Mouse (Mus musculus) thymus, adult 2 months (tissue): ENCODE data around the gene Rad23b.
"Not testable (repeated sequence)": the region's sequence is repeated elsewhere in the genome, so short reads cannot be mapped to it uniquely, and the experiment has no call there.

Experiments used
- CTCF ChIP-seq: fragments of 200-500 bp; IDR thresholded peaks from 2 replicates; pipeline ENCODE4 v1.5.1; 2012; ENCODE audit warnings: mild to moderate bottlenecking, control low read depth, low read length, moderate library complexity, borderline replicate concordance; ENCODE audit not compliant: control insufficient read depth, poor library complexity, insufficient read depth; ENCODE audit errors: extremely low read depth
- POLR2A ChIP-seq: fragments of 200-500 bp; IDR thresholded peaks from 2 replicates; pipeline ENCODE4 v1.6.1; 2012; ENCODE audit warnings: mild to moderate bottlenecking, low read length, control low read depth, moderate library complexity; ENCODE audit not compliant: control insufficient read depth, poor library complexity, insufficient read depth; ENCODE audit errors: extremely low read depth

GRCm38 (mm10) chr4:55318350-55318749 lies 31.5 kb upstream of the Rad23b start:
- not testable (repeated sequence) for TF ChIP-seq CTCF, POLR2A
